Mouse (Mus musculus): ENCODE measurements around the gene Klra2. TPM values are rescaled to one million over a fixed set of nuclear protein-coding genes. Genes with fewer than 3 reads are reported as not detected.

Klra2 gene
- not detected in 2 replicates for polyA plus RNA-seq (2021; fragmentation: Nextera tagmentation)
- long read RNA-seq, experiment 1, result 0 reads
- long read RNA-seq, experiment 2, result 0 reads

GRCm38 (mm10) chr6:131247206-131247605, at the start of gene Klra2:
Gene Klra2 (minus strand): TSS chr6:131247362.

DNA sequence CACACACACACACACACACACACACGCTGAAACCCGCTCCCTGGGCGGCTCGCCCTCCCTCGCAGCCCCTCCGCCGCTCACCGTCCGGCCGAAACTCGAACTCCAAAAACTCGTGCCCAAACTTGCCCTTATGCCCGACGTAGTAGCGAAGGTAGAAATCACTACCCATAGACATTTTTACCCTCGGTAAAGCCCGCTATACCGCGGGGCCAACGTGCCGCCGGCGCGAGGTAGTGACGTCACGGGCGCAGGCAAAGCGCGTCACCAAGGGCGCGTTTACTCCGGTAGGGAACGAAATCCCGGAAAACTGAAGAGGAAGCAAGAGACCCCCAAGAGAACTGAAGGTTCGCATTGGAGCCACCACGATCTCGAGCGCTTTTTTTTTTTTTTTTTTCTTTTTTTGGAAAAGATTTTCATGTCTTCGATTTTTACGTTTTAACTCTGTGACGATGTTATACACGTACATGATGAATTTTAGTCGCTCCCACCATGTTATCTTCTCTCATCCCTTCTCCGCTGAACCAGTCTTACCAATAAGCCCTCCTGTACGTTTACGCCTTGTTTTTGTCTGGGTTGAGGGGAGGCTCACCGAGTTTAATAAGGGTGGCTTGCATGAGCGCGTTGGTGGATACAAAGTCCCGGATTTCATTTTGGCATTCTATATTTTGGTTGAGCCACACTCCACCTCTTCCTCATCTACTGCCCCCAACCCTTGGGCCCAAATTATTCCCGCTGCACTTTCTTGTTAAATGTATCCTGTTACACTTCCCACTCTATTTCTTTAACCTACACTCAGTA, 46.0 kb upstream of the Klra2 start, which contains the start of gene Magohb:
Gene Magohb (minus strand): TSS at position 254 of the 798 bp plus-strand sequence.

Other genes with a start within 250 kb of the Klra2 start
- gene Magohb, start 45.9 kb upstream of the Klra2 start, polyA plus RNA-seq (2021; fragmentation: Nextera tagmentation), result 30.0 and 33.6 TPM in 2 replicates
- gene Styk1, start 106.2 kb upstream of the Klra2 start, polyA plus RNA-seq (2021; fragmentation: Nextera tagmentation), result 0.68 and 1.0 TPM in 2 replicates
- gene Ybx3, start 141.1 kb upstream of the Klra2 start, polyA plus RNA-seq (2021; fragmentation: Nextera tagmentation), result 3.6 and 4.0 TPM in 2 replicates
- not detected in 2 replicates for gene 5430401F13Rik, start 239.0 kb upstream of the Klra2 start, polyA plus RNA-seq (2021; fragmentation: Nextera tagmentation)
- not detected in 2 replicates for gene Gm6619, start 239.0 kb upstream of the Klra2 start, polyA plus RNA-seq (2021; fragmentation: Nextera tagmentation)